Mouse (Mus musculus) limb, embryonic 13.5 days (tissue): ENCODE measurements at regions not wholly inside any gene's neighbourhood (a gene's known extent, or its start where the extent isn't known, plus 50 kb on each side); places are given as distances from the start of the nearest gene placed in this dataset. TPM values are rescaled to one million over a fixed set of nuclear protein-coding genes. Genes with fewer than 3 reads are reported as not detected.

ENCODE experiments used
- ATAC-seq: fragments of 200-750 bp; cut with Nextera tagmentation; 2 replicates; pipeline ENCODE4 v1.8.0; 2017; ENCODE audit warnings: low read depth, moderate number of reproducible peaks, moderate TSS enrichment; ENCODE audit not compliant: low FRiP score
- H3K27ac ChIP-seq: fragments of 300-500 bp; sonication (generic); 2 replicates; pipeline ENCODE4 v1.5.1; 2015; ENCODE audit warnings: inconsistent platforms, mild to moderate bottlenecking, moderate library complexity
- H3K27me3 ChIP-seq: fragments of 300-500 bp; sonication (generic); 2 replicates; pipeline ENCODE4 v1.6.1; 2015; ENCODE audit warnings: mild to moderate bottlenecking, inconsistent platforms
- H3K36me3 ChIP-seq: fragments of 300-500 bp; sonication (generic); 2 replicates; pipeline ENCODE4 v1.6.1; 2015; ENCODE audit warnings: inconsistent platforms, mild to moderate bottlenecking, moderate library complexity
- H3K4me1 ChIP-seq: fragments of 300-500 bp; sonication (generic); 2 replicates; pipeline ENCODE4 v1.6.1; 2015; ENCODE audit warnings: inconsistent platforms
- H3K4me2 ChIP-seq: fragments of 300-500 bp; sonication (generic); replicated peaks from 2 replicates; pipeline ENCODE4 v1.6.1; 2015; ENCODE audit warnings: inconsistent platforms, mild to moderate bottlenecking, moderate library complexity
- H3K4me3 ChIP-seq: fragments of 300-500 bp; sonication (generic); 2 replicates; pipeline ENCODE4 v1.5.1; 2015; ENCODE audit warnings: moderate library complexity, mild to moderate bottlenecking, inconsistent platforms
- H3K9ac ChIP-seq: fragments of 300-500 bp; sonication (generic); 2 replicates; pipeline ENCODE4 v1.6.1; 2015; ENCODE audit warnings: mild to moderate bottlenecking, inconsistent platforms
- H3K9me3 ChIP-seq: fragments of 300-500 bp; sonication (generic); 2 replicates; pipeline ENCODE4 v1.6.1; 2016; ENCODE audit warnings: inconsistent platforms
- WGBS: fragments of 180-500 bp; shearing (Covaris S2); methylation state at CpG from one replicate; pipeline ENCODE4 v1.1.7; 2015; 5-methylcytosine and 5-hydroxymethylcytosine counted together
- microRNA-seq: library from miRNA; unstranded; fragments of <30 nt; microRNA quantifications from one replicate; pipeline ENCODE4, GENCODE M21; 2016

DNA sequence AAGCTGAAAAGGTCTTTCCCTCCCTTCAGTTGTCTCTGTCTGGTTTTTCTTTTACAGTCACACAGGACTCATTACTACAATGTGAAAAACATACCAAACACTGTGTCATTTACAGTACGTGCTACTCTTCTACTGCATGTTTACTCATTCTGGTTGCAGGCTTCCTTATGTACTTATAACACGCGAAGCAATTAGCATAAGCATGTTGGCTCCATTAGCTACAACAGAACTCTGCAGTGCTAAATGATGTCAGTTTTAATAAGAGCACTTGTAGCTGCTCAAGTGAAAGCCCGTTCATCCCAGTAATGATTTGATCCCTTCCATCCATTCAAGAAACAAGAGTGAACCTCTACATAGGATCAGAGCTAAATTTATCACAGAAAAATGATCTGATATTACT, 199.2 kb downstream of the S1pr1 start:
- 80% methylated on average over 4 of the region's 4 CpGs for WGBS
- H3K9me3 ChIP-seq, result no peaks in the 10 kb centered on the region
- H3K4me1 ChIP-seq, result no peaks in the 10 kb centered on the region
- no peaks in the 10 kb centered on the region for H3K27me3 ChIP-seq
- no peak overlapping the region for H3K9ac ChIP-seq
- H3K4me2 ChIP-seq, result no peak overlapping the region
- no peak overlapping the region for H3K27ac ChIP-seq
- no peak overlapping the region for H3K4me3 ChIP-seq
- ATAC-seq, result no peak
- no peaks in the 10 kb centered on the region for H3K36me3 ChIP-seq

DNA sequence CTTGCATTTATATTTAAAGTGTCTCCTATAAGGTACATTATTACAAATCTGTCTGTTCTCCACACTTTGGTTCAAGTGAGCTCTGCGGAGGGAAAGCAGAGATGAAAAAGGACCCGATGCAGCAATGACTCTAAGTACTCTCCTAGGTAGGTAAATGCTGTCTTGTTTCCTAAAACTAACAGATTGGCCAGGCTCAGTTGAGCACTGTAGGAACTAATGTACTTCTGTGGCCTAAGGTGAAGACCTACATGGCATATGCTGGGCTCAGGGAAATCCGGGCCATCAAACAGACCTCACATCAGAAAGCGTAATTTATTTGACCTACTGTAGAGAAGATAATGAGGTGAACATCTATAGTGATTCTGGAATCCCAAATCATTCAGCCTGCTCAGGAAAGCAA, 205.2 kb downstream of the S1pr1 start:
- no peak for ATAC-seq
- Histone ChIP-seq H3K4me2 (no peak overlapping the region), H3K9ac (no peak overlapping the region), H3K27me3 (no peaks in the 10 kb centered on the region), H3K4me1 (no peaks in the 10 kb centered on the region), H3K36me3 (no peaks in the 10 kb centered on the region), H3K4me3 (no peak overlapping the region), H3K27ac (no peak overlapping the region), H3K9me3 (no peaks in the 10 kb centered on the region)
- WGBS, result 91% methylated on average over 4 of the region's 4 CpGs

GRCm38 (mm10) chr3:115497420-115497819, 217.5 kb downstream of the S1pr1 start:
- WGBS, result 48% methylated on average over 1 of the region's 1 CpGs
- no peak overlapping the region for H3K9ac ChIP-seq
- no peak overlapping the region for H3K27ac ChIP-seq
- no peak for ATAC-seq
- no peaks in the 10 kb centered on the region for H3K36me3 ChIP-seq
- no peaks in the 10 kb centered on the region for H3K27me3 ChIP-seq
- H3K4me1 ChIP-seq, result no peaks in the 10 kb centered on the region
- H3K4me3 ChIP-seq, result no peak overlapping the region
- H3K4me2 ChIP-seq, result no peak overlapping the region
- H3K9me3 ChIP-seq, result no peaks in the 10 kb centered on the region

- Histone ChIP-seq H3K9me3 (no peaks in the 10 kb centered on the region), H3K4me3 (no peak overlapping the region), H3K36me3 (no peaks in the 10 kb centered on the region), H3K27me3 (no peaks in the 10 kb centered on the region), H3K4me1 (no peaks in the 10 kb centered on the region), H3K9ac (no peak overlapping the region), H3K4me2 (no peak overlapping the region), H3K27ac (no peak overlapping the region)
- no peak for ATAC-seq
- 83% methylated on average over 3 of the region's 3 CpGs for WGBS
Measured at GRCm38 (mm10) chr3:115496110-115496509, 218.8 kb downstream of the S1pr1 start.

DNA sequence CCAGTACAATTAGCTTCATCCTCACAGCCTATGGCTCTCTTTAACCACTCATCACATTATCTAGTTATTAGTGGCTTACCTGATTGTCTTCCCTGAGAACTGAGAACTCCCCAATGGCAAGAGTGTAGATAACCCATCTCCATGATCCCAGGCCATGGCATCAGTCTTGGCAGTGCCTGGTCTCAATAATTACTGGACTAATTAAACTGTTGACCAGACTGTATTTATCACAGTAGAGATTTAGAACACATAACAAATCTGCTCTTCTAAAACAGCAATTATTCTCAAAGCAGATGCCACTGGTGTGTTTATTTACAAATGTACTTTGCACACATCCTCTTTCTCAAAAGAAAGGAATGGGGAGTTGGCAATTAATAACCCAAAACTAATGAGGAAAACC, 219.2 kb downstream of the S1pr1 start:
- H3K9me3 ChIP-seq, result no peaks in the 10 kb centered on the region
- ATAC-seq, result no peak
- no peaks in the 10 kb centered on the region for H3K4me1 ChIP-seq

DNA sequence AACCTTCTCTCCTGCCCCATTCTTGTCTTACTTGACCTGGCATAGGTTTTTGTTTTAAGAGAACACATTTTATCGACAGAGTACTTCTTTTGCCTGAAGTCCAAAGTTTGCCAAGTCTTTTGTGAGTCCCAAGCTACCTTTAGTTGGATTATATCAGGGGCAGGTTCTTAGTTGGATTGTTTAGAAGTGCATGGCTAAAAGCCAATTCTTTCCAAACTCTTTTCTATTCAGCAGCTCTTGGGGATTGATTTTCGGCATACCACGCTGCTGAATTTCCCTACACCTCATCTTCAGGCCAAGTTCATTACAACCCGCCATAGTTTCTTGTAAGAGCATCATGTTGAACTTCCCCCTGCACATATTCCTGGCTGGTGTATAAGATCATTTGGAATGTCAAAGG, 245.9 kb downstream of the S1pr1 start:
- Histone ChIP-seq H3K9me3 (no peaks in the 10 kb centered on the region), H3K9ac (no peak overlapping the region), H3K27me3 (no peaks in the 10 kb centered on the region), H3K4me2 (no peak overlapping the region), H3K4me1 (peaks cover 5% of the 10 kb centered on the region; the same call in 1 of the 2 replicates), H3K36me3 (no peaks in the 10 kb centered on the region), H3K27ac (no peak overlapping the region), H3K4me3 (no peak overlapping the region)
- 54% methylated on average over 4 of the region's 4 CpGs for WGBS
- peak; percentile 65; the same call in 1 of the 2 replicates for ATAC-seq

More for the DNA sequence above, 219.2 kb downstream of the S1pr1 start:
- H3K4me2 ChIP-seq, result no peak overlapping the region
- no peak overlapping the region for H3K4me3 ChIP-seq
- H3K9ac ChIP-seq, result no peak overlapping the region
- H3K36me3 ChIP-seq, result no peaks in the 10 kb centered on the region
- no peak overlapping the region for H3K27ac ChIP-seq
- H3K27me3 ChIP-seq, result no peaks in the 10 kb centered on the region

GRCm38 (mm10) chr3:115467850-115468249, 247.0 kb downstream of the S1pr1 start:
- H3K36me3 ChIP-seq, result no peaks in the 10 kb centered on the region
- H3K4me3 ChIP-seq, result no peak overlapping the region
- WGBS, result 28% methylated on average over 2 of the region's 2 CpGs
- H3K27ac ChIP-seq, result no peak overlapping the region
- H3K4me1 ChIP-seq, result peaks cover 5% of the 10 kb centered on the region; the same call in 1 of the 2 replicates
- no peaks in the 10 kb centered on the region for H3K27me3 ChIP-seq
- H3K9me3 ChIP-seq, result no peaks in the 10 kb centered on the region
- no peak for ATAC-seq
- no peak overlapping the region for H3K4me2 ChIP-seq
- H3K9ac ChIP-seq, result no peak overlapping the region

DNA sequence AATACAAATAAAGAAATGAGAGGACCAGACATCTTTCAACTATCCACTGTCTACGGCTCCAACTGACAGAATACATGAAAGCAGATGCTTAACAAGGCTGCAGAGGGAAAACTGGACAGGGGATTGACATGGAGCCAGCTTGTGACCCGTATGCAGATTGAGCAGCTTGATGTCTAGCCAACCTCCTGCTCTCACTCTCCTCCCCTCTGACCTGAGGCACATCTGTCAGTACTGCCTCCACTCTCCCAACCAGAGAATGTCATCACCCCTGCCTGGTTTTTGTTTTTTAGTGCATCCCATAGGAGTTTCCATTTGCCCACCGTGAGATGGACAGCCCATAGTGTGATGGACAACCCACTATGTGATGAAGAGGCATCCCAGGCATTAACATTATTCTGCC, 252.2 kb downstream of the S1pr1 start:
- Histone ChIP-seq H3K9me3 (no peaks in the 10 kb centered on the region), H3K4me3 (no peak overlapping the region), H3K27ac (no peak overlapping the region), H3K27me3 (no peaks in the 10 kb centered on the region), H3K9ac (no peak overlapping the region), H3K36me3 (no peaks in the 10 kb centered on the region), H3K4me1 (no peaks in the 10 kb centered on the region), H3K4me2 (no peak overlapping the region)
- 69% methylated on average over 3 of the region's 3 CpGs for WGBS
- ATAC-seq, result no peak

Small RNAs in the stretch of these regions (microRNA-seq; reads per million reads assigned to microRNA genes)
- not detected for gene Gm25347
